Mouse (Mus musculus) adrenal gland, postnatal 25 days (tissue): ENCODE results near the gene Vezt. TPM values are rescaled to one million over a fixed set of nuclear protein-coding genes. Genes with fewer than 3 reads are reported as not detected.

ENCODE experiments used
- DNase-seq: peaks from one replicate; pipeline ENCODE4 v3.0.0; 2021; ENCODE audit warnings: mixed read lengths
- long read RNA-seq: library from polyadenylated mRNA; stranded (forward); transcript quantifications from one replicate; pipeline ENCODE4 v2.0.0, GENCODE M21; 2021
- total RNA-seq: library from RNA; stranded (reverse); gene quantifications from 2 replicates; pipeline ENCODE4 v1.2.3, GENCODE M21; 2021

Gene Vezt
- 16.8 and 24.9 TPM in 2 replicates for total RNA-seq
- long read RNA-seq, full-length matches to known transcripts: 10 of 17 reads
- long read RNA-seq, partial matches to known transcripts: 4 of 17 reads
- long read RNA-seq, other reads (novel, unspliced or antisense): 3 of 17 reads

GRCm38 (mm10) chr10:94035658-94036374 is at the start of gene Vezt, which contains the start of gene Fgd6:
TSS of gene Vezt (minus strand) at chr10:94035817.
TSS of gene Fgd6 (plus strand) at chr10:94036001.
- DNase-seq: peak; percentile 98

DNA sequence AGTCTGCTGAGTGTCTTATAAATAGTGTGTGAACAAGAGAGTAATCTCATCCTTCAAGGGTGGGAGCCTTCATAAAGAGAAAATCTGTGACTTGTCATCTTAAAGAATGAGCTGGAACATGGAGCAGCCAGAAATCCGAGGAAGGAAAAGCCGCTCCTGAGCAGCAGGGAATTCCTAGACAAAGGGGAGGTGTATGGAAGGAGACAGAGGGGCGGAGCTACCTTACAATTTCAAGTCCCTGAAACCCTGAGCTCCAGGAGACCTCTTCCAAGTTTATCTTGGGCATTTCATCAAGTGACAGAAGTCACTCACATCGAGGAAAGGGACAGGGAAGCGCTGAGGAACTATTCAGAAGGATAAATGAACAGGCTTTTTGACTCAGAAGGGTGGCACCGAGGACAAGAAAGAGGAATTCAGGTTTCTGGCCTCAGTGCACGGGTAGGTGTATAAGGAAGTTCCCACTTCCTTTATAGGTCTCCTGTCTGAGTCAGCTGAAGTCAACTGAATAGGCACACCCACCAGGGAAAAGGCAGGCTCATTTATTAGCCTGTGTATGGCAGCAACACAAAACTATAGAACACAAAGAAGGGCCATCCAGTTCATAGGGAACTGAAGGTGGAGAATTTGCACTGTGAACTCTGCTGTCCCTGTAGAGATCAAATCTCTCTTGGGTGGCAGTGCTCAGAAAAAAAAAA is 46.6 kb upstream of the Vezt start:
- no peak for DNase-seq

- DNase-seq: no peak
These were observed 45.1 kb upstream of the Vezt start for GRCm38 (mm10) chr10:94080740-94081139.

DNA sequence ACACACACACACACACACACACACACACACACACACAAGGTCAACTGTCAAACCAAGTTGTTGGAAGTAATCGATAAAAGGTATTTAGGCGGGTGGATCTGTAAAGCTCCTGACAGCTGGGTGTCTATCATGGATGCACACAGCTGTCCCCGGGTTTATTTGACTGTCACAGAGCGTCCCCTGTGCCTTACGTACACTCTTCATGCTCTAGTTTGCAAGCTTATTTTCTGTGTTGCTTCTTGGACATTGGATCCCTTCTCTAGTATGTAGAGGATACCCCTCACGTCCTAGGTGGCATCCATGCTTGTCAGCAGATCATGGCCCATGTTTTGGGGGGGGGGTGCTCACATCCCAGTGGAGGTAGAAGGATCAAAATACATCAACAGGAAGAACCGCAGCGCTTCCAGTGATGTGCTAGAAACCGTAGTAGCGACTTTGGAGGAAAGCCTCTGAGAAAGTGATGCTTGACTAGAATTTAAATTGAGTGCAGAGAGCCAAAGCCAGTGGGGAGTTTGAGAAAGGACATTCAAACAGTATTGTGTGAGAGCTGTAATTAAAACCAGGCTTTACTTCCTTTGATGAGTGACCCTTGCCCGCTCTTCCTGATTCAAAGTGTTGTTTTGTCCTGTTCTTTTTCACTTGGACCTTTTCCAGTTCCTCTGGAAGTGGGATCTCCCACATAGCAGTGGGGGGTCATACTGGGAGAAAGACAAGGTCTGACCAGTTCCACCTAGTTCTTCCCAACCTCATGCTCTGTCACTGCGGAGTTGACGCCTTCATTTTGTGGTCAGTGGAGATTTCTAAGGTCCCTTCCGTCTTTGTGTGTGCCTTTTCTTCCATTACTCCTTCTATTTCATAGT is 41.6 kb upstream of the Vezt start:
- DNase-seq: no peak

GRCm38 (mm10) chr10:94072916-94073465 is 37.4 kb upstream of the Vezt start:
- no peak for DNase-seq

GRCm38 (mm10) chr10:94072261-94072915 is 36.8 kb upstream of the Vezt start:
- peak; percentile 16 for DNase-seq

DNA sequence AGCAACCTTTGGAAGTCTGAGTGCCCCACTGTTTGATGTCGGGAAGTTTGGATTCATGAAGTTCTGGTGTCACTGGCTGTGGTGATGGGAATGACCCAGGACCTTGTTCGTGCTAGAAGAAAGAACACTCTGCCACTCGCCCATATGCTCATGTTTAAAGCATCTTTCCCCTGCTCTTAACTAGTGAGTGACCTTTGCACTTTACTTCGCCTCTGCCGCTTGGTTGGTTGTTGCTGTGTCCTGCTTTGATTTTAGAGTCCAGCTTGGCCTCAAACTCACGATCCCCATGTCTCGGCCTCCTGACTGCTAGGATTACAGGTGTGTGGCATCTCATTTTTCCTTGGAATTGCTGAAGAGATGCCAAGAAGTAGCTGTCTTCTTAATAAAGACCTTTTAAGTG is 36.0 kb upstream of the Vezt start:
- no peak for DNase-seq

DNA sequence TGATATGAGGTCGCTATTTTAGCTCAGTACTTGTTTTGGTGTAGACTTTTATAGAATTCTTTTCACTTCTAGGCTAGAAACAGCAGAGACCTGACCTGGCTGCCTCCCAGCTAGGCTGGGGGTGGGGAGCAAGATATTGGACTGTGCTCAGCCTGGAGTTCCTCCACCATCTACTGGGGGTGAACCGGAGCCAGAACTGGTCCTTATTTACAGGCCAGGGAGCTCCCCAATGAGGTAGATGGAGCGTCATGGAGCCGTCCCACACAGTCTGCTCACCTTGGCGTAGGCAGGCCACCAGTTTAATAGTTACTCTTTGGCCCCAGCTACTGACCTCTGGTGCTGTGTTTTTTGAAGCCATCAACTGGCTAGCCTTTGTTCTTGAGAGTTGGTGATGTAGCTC is 33.1 kb upstream of the Vezt start:
- DNase-seq: peak; percentile 13

DNA sequence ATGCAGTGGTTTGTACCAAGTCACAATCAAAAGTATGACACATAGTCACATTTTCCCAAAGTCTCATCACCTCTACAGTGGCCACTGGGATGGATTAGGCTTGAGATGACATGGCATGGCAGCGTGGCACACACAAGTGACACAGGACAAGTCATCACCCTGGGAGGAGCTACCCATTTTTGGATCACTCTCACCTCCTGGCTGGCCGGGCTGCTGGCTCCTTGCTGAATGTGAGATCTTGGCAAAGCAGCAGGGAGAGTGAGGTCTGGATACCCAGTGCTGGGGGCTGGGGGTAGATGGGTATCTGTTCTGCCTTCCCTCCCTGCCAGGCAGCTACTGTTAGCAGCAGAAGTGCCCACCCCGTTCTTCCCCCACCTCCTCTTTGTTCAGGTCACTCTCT is 31.3 kb upstream of the Vezt start:
- DNase-seq: no peak

DNA sequence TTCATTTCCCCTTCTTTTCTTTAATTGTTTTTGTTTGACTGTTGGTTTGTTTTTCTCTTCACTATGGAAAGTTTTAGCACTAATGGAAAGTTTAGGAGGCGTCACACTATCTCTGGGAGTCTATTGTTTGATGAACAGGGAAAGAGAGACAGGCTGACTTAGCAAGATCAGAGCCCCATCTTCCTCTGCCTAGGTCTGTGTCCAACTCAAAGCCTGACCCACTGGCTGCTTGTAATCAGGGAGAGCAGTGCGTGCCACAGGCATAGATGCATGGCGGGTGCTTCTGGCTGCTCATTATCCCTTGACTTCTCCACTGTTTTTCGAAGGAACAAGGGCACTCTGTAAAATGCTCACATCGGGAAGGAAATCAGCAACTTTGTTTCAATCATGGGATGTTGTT is 26.7 kb upstream of the Vezt start:
- DNase-seq: no peak

GRCm38 (mm10) chr10:94060190-94060589 is 24.6 kb upstream of the Vezt start:
- no peak for DNase-seq

GRCm38 (mm10) chr10:94059618-94060055 is 24.0 kb upstream of the Vezt start:
- no peak for DNase-seq

- no peak for DNase-seq
These were observed 20.9 kb upstream of the Vezt start for GRCm38 (mm10) chr10:94056487-94056886.

- DNase-seq: no peak
These were observed 15.1 kb upstream of the Vezt start for GRCm38 (mm10) chr10:94050736-94051135.

DNA sequence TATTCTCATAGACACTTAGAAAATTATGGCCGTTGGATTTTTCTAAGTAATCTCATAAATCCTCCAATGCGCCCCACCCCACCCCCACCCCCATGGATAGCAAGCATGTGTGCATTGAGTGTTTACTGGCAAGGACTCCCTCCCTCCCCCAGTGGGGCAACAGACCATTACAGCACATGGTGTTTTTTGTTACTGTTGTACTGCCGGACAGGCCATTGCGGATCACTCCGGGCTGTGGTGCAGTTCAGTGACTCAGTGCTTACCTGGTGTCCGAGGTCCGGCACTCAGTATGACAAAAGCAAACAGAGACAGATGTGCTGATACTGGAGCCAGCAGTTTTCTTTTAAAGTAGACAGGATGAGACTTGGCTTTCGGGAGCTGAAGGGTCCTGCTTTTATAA is 13.5 kb upstream of the Vezt start:
- DNase-seq: no peak

- no peak for DNase-seq
These were observed 12.4 kb upstream of the Vezt start for GRCm38 (mm10) chr10:94047845-94048559.

GRCm38 (mm10) chr10:94047024-94047423 is 11.4 kb upstream of the Vezt start:
- DNase-seq: no peak

DNA sequence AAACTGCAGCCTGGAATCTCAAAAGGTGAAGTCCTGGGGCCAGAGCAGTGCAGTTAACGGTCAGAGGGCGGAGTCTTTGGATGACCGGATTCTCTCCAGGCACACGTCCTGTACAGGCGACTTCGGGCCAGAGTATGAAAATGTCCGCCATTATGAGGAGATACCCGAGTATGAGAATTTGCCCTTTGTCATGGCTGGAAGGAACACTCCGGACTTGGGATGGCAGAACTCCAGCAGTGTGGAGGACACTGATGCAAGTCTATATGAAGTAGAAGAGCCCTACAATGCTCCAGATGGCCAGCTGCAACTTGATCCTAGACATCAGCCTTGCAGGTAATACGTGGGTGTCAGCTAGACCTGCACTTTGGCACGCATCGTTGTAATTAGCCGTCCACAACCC is 9.7 kb upstream of the Vezt start:
- DNase-seq: no peak

DNA sequence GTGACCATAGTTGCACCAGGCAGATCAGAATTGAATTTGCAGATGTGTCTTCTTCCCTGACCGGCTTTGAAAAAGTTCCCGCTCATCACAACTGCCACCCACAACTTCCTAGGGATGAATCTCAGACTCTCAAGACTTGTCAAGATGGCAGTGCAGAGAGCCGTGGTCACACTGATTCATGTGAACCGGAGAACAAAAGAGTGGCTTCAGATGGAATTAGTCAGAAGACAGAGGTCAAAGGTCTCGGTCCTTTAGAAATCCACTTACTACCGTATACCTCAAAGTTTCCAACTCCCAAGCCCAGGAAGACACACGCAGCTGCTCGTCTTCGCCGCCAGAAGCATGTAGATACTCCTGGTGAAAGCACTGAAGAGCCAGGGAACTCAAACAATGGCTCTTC is 8.3 kb upstream of the Vezt start:
- no peak for DNase-seq

DNA sequence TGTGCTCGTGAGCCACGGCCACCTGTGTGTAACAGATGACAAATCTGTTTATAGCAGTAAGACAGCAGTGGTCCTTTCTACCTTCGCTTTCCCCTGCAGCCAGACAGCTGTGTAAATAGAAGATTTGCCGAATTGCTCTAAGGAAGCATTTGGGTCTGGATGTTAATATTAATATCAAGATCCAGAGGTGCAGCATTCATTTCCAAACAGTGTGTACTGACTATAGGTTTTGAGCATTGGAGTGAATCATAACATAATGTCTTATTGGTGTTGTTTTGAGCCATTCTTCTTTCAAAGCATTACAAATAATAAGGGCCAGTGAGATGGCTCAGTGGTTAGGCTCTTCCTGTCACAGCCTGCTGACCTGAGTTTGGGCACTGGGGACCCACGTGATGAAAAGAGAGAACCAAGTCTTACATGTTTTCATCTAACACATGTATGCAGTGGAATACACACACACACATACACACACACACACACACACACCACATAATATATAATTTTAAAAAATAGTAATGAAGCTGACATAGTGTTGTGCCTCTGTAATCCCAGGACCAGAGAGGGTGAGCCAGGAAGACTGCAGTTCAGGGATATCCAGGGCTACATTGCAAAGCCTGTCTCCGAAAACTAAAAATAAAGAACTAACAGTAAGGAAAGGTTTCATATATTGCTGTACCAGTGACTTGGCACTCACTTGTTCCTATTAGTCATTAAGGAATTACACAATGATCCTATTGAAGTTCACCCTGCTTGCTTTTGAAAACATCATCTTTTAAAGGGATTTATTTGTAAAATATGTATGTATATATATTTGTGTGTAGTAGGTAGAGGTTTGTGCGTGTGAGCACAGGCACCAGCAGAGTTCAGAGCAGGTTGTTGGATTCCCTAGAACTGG is 3.0 kb upstream of the Vezt start:
- DNase-seq: no peak
